Mouse (Mus musculus): ENCODE measurements around the gene Bicra.
A peak's percentile ranks its signal among the peaks of the same experiment; 100 is the strongest.

Gene Bicra

DNA sequence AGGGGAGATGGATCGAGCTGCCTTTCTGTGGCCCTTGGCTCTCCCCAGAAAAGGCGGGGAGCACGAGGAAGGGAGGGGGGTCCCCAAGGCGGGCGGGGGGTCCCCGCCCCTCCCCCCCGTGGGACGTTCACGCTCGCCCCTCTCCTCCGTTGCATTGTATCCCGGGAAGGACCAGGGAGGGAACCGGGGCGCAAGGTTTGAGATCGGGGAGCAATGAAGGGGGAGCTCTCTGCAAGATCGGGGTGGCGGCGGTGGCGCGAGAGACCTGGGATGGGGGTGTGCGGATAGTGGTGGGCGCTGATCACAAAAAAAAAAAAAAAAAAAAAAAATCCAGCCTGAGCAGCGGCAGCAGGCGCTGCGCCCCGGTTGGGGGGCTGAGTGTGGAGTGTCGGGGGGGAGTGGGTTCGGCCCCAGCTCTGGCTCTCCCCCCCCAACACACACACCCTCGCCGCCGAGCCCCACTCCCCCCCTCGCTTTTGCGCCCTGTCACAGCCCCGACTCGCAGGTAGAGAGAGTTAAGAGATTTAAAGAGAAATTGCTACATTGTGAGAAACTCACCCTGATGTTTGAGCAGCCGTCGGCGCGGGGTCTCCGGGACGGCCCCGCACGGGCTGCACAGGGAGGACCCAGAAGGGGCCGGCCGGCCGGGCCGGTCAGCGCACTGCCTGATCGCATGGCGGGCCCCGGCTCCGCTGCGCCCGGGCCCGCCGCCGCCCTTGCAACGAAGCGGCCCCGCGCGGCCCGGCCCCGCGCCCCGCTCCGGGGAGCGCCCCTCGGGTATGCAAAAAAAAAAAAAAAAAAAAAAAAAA is at the start of gene Bicra:
Gene Bicra (minus strand): TSS at position 584 of the 809 bp plus-strand sequence.
- DNase-seq (ENCODE audit: low spot score): peak; percentile 90

DNA sequence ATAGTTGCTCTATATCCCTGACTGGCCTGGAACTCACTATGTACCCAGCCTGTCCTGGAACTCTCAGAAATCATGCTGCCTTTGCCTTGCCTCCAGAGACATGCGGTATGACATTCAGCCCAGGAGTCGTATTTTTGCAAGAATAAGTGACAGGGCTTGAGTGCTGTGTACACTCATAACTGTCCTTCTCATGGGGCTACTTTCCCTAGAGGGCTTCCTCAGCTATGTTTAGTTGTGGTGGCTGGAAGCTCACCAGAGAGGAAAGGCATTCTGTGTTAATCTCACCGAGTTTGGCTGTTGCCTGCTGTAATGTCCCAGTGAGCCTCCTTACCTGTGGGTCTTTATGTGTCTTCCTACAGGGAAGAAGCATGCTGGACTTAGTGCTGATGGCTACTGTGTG is 46.9 kb upstream of the Bicra start:
- DNase-seq (ENCODE audit: low spot score): no peak

DNA sequence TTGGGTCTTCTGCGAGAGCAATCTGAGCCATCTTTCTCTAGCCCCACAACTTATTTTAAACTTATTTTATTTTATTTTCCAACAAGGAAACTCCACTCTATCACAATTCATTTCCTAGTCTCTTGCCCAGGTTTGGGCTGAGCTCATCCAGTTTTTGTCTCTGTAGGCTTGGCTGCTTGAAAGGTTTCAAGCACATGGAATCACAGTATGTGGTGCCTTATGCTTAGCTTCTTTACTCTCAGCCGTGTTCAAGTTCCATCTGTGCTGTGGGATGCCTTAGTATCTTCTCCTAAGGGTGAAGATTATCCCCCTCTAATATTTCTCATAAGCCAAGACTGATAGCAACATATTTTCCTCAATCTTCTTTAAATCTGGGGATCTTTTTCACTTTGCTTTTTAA is 39.9 kb upstream of the Bicra start:
- DNase-seq (ENCODE audit: low spot score): no peak

DNA sequence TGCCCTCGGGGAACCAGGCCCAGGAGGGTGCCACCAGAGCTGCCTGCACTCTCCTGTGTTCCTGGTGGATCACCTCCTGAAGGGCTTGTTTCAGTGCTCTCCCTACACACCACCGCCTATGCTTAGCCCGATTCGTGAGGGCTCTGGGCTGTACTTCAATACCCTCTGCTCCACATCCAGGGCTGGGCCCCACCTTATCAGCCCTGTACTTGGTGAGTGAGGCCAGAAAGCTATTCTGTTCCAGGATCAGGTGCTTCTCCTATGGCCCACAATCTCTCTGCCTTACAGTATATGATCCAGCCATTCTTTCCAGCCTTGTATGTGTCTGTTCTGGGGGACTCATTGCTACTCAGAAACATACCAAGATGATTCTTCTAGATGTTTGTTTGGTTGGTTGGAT is 35.6 kb upstream of the Bicra start:
- DNase-seq (ENCODE audit: low spot score): no peak

DNA sequence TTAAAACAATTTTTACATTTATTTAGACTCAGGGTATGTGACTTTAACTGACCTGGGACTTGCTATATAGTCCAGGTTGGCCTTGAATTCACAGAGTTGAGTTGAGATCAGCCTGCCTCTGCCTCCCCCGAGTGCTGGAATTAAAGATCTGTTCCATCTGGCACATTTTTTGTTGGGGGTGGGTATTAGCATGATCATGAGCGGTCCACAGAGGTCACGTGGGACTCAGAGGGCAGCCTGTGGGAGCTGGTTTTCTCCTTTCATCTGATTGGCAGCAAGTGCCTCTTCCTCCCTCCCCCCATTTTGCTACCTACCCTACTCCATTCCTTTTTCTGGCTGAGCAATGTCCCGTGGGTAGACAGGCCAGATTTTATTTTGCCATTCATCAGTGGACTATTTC is 32.9 kb upstream of the Bicra start:
- DNase-seq (ENCODE audit: low spot score): no peak

DNA sequence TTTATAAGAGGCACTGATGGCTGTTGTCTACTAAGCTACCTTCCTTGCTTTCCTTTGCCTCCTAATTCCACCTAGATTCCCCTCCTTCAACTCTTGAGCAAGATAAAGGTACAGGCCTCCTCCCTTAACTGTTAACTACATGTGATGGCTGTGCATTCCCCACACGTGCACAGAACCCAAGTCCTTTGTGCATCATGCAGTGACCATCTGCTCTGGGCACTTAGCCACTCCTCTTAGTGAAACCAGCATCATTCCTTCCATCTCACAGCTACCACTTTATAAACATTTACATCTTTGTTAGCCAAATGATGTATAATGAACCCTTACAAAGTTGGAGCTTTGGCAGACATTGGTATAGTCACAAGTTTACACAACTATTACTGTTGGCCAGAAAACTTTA is 32.2 kb upstream of the Bicra start:
- DNase-seq (ENCODE audit: low spot score): no peak

DNA sequence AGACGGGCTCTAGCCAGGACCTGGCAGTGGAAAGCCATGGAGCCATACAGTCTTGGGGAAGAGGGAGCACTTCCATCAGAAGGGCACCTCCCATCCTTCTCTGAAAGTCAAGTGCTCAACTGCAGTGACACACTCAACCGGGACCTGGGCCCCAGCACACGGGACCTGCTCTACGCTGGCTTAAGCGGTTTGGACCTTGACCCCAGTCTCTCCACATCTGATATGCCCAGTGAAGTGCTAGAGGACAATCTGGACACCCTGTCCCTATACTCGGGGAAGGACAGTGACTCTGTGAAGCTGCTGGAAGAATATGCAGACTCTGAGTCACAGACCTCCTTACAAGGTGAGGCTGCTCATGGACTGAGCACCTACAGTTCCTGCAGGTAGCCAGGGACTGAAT is 24.2 kb upstream of the Bicra start:
- DNase-seq (ENCODE audit: low spot score): no peak

DNA sequence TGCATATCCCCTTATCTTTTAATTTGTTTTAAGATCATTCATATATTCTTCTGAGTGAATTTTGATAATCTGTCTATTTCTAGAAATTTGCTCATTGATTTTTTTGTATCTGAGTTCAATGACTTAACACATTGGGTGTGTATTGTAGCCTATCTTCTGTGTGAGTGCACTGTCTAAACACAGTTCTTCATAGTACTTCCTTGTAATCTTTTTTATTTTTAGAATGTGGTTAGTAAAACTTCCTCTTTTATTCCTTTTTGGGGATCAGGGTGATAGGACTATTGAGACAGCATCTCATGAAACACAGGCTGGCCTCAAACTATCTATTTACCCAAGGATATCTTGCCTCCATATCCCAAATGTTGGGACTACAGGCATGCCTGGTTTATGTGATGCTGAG is 23.1 kb upstream of the Bicra start:
- no peak for DNase-seq (ENCODE audit: low spot score)

DNA sequence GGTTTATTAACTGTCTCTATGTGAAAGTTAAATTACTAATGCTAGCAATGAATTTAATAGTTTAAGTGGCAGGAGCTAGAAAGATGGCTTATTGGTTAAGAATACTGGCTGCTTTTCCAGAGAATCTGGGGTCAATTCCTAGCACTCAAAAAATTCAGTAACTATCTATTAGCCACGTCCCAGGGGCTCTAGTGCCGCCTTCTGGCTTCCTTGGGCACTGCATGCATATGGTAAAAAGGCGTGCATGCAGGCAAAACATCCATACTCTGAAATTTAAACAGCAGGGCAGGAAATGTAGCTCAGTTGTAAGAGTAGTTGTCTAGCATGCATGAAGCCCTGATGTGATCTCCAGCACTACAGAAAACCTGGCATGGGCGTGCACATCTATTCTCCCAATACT is 15.8 kb upstream of the Bicra start:
- no peak for DNase-seq (ENCODE audit: low spot score)

DNA sequence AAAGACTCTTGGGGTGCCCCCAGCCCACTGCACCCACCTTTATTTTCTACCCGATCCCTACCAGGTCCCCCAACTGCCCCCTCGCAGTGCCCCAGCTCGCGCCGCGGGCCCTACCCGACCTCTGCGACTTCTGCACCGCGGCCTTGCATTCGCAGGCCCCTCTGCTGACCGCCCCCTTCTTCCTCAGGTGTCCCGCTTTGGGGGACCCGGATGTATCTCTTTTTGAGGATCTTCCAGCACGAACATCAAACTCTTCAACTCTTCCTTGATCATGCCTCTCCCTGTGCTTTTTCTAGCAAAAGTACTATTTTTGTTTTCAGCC is 14.3 kb upstream of the Bicra start:
- no peak for DNase-seq (ENCODE audit: low spot score)

DNA sequence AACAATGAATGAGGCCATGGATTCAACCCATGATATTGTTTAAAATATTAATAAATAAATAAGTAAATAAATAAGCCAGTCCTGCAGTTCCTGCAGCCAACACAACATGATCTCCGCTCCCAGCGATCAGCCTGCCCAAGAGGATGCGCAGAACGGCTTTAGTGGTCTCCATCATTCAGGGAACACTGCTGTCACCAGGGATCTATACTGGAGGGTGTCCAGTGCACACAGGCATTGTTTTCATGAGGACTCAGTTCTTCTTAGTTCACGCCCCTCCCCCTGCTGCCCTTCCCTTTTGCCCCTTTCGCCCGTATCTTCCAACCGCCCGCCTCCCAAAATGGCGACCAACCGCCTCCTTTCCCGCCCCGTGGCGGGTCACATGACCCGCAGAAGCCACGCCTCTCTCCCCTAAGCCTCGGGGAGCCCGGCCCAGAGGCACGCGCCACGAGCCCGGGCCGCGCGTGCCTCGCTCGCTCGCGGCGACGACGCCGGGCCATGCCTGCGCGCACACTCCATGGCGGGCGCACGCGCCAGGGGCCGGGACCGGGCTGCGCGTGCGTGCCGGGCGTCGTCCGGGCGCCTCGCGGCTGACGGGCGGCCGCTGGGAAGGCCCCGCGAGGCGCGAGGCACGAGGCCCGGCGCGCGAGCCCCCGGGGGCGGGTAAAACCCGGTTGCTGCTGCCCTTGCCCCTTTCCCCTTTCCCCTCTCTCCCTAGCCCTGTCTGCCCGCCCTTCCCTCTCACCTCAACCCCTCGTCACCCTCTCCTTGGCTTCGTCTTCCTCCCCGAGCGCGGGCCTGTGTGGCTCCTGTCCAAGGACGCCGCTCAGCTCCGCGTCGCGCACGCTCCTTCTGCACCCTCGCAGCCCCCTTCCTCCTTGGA is 13.7 kb upstream of the Bicra start, which contains the start of gene Zfp541:
Gene Zfp541 (plus strand): TSS at position 596 of the 880 bp plus-strand sequence.
- no peak for DNase-seq (ENCODE audit: low spot score)

DNA sequence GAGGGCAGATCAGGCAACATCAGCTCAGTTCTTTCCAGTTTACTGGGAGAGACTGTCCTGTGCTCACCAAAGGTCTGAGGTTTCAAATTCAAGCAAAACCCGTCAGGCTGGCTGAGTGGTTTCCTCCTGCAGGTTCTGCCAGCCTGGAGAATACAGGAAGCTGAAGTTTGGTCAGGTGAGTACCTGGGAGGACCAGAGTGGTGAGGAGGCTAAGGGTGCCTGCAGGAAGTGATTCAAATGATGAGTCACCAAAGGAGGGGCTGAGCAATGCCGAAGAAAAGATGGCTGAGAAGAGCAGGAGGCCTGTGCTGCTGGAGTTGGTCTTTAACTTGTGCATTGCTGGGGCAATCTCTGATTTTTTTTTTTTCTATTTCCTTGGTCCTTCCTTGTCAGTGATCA is 9.4 kb upstream of the Bicra start:
- DNase-seq (ENCODE audit: low spot score): no peak

DNA sequence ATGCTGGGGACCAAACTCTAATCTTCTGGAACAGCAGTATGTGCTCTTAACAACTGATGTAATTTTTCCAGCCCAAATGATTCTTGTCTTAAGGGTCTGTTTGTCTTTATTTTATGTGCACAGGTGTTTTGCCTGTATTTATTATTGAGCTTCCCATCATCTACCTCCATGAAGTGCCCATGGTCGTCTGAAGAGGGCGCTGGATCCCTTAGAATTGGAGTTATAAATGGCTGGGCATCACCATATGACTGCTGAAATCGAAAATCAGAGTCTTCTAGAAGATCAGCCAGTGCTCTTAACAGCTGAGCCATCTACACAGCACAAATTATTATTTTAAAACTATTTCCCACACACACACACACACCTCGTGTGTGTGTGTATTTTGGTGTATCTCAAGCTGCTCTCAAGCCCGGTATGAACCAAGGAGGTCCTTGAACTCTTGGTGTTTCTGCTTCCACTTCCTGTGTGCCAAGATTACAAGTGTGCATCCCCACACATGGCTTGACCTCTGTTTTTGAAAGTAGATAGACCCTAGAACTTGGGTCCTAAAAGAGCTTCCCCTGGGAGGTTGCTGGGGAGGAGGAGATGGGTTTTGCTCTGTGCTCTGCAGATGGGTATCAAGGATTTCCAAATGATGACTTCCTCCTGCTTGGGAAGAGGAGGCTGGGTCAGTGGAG is 8.9 kb upstream of the Bicra start:
- peak; percentile 64 for DNase-seq (ENCODE audit: low spot score)

DNA sequence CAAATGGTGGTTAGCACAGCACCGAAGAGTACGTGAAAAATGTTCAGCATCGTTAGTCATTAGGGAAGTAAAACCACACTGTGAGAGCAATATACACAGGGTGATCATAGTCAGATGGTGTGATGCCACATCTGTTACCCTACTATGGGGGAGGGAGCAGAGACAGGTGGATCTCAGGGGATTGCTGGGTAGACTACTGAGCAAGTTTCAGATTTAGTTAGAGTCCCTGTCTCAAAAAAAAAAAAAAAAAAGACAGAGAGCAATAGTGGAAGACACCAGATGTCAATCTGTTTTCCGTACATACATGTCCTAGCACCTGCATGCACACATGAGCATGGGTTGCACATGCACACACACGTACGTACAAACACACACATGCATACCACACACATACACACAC is 7.9 kb upstream of the Bicra start:
- DNase-seq (ENCODE audit: low spot score): no peak

DNA sequence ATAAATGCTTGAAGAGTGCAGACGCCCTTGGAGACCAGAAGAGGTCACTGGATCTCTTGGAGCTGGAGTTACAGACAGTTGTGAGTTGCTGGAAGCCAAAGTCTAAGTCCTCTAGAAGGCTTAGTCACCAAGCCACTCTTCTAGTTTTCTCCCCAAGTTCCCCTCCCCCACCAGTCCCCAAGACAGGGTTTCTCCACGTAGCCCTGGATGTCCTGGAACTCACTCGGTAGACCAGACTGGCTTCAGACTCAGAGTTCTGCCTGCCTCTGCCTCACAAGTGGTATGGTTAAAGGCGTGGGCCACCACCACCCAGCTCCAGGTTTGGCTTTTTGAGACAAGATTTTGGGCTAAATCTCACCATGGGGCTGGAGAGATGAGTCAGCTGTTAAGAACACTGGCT is 7.2 kb upstream of the Bicra start:
- no peak for DNase-seq (ENCODE audit: low spot score)

DNA sequence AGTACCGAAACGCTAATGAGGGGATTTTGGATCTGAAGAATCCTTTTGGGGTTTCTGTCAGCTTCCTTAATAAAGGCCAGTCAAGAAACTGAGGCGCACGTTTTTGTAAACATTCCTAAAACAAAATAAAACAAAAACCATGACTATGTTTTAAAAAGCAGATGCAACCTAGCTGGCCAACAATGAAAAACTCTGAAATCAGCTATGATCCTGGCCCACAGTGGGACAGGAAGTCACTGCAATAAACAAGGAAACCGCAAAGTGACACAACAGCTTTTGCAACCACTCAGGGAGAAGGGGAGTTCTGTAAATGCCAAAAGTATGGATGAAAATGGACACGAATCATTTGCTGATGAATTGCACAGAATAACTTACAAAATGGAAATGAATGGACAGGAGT is 5.4 kb upstream of the Bicra start:
- no peak for DNase-seq (ENCODE audit: low spot score)

DNA sequence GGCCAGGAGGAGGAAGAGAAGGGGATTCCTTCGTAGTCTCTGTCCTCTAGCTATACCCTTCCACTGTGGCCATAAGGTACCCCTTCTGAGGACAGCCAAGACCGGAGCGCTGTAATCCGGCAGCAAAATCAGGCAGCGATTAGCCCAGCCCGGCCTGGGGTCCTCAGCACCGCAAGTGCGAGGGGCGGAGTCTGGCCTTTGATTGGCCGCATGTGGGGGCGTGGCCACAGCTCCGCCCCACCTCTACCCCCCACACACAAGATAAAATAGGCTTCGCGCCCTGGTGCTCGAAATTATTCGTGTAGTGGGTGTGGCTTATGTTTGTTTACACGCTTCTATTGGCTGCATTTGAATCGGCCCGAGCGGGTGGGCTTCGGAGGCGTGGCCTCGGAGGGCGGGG is 5.0 kb upstream of the Bicra start:
- peak; percentile 99 for DNase-seq (ENCODE audit: low spot score)

DNA sequence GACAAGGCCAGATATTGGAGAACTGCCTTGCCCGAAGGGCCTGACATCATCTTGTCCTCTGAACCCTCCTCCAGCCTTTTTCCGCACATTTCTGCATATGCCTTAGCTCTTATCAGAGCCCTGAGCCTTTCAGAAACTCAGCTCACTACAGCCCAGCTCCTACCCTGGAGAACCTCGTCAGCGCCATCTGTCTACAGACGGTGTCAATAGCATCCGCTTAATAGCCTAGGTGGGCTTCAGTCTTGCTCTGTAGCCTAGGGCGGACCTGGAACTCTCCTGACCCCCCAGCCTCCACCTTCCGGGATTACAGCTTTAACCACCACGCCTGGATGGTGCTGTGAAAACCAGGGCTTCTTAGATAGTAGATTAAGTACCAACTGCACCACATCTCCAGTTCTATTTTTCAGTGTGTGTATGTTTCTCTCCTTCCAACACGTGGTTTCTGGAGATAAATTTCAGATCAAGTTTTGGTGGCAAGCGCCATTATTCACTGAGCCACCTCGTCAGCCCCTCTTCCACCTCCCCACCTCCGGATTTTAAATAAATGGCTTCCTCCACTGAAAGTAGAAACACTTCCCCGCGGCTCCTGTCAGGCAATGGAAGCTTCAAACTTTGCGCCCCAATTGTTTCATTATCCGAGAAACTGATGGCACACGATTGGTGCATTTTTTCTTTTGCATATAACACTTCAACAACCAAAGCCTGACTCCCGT is 4.3 kb upstream of the Bicra start:
- peak; percentile 86 for DNase-seq (ENCODE audit: low spot score)

DNA sequence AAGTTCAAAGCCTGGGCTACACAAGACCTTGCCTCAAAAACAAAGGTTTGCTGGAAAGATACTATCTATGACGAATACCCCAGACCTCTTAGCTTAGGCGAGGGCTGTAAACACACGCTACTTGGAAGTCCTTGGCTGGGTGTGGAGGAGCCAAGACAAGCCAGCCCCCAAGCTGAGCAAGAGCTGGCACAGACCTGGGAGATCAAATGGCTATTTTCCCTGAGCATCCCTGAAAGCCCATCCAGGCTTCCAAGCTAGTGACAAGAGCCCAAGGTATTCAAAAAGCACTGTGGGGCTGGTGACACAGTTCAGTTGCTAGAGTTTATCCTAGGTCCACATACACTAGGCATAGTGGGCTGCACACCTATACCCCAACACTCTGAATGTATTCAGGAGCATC is 2.9 kb upstream of the Bicra start:
- DNase-seq (ENCODE audit: low spot score): no peak

DNA sequence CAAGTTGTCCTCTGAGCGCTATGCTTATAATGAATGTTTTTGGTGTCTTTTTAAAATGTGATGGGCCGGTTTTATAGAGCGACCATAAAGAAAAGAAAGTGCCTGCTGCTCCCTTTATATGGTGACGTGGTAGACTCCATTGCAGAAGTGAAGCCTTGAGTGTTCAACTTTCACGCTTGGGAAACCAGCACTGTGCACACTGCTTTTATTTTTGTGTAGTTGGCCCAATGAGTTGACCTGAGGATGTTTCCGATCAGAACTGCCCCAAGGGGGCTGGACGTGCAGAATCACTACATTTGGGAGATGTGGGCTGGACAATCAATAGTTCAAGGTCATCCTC is 1.8 kb upstream of the Bicra start:
- DNase-seq (ENCODE audit: low spot score): no peak

DNA sequence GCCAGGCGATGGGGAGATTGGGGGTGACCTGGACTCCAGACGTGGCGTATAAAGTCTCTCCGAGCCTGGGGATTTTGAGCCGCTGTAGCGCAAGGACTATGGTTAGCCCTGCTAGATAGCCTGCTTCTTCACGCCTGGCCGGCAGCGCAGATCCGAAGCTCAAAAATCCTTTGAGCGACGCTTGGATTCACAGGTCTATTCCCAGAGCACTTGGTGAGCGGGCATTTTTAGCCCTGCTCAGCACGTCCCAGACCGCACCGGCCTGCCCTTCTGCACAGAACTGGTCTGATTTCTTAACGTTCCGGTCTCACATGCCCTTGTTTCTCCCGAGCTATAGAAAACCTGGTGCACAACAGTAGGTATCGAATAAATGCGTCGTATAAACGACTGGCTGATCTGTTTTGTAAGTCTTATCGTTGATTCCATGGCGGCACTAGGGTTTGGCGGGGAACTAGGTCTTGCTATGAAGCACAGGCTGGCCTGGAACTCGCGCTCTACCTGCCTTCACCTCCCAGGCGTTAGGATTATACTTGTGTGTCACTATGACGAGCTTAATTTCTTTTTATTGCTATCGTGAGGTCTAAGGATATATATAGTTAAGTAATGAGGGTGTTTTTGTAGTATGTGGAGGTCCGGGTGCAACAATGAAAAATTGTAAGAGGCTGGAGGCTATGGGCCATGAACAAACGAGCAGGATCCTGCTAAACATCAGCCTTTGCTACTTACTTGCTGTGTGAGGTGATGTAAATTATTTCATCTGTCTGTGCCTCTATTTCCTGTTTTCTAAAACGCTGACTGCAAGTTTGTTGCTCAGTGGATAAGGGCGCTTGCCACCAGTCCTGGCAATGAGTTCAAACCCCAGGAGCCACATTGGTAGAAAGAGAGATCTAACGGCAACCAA is 1.2 kb upstream of the Bicra start:
- DNase-seq (ENCODE audit: low spot score): peak; percentile 43
